Mouse (Mus musculus): Measurements from ENCODE around the gene Micu2. TPM values are rescaled to one million over a fixed set of nuclear protein-coding genes. Genes with fewer than 3 reads are reported as not detected.

The Micu2 gene
- 10 to 100 TPM; 63.4 to 65.6 TPM for total RNA-seq (2021)

GRCm38 (mm10) chr14:57998526-57999401 lies at the start of gene Micu2:
TSS of gene Micu2 (minus strand) at chr14:57999262.
- DNase-seq (ENCODE audit: low spot score) = peak; percentile 64
- intact Hi-C loops (cut with DNase I) = loop anchor here (5.0 to 10.0 kb wide), 2 partner anchors 46 to 314 kb away; no protein-coding TSS in a partner anchor

GRCm38 (mm10) chr14:58046639-58047284 lies 47.7 kb upstream of the Micu2 start:
- no peak for DNase-seq (ENCODE audit: low spot score)
- intact Hi-C loops (cut with DNase I) = no loop called here

GRCm38 (mm10) chr14:58036174-58036573 lies 37.1 kb upstream of the Micu2 start:
- intact Hi-C loops (cut with DNase I) = loop anchor here (10.0 kb wide), 1 partner anchor 569 kb away; no protein-coding TSS in a partner anchor
- DNase-seq (ENCODE audit: low spot score) = no peak

GRCm38 (mm10) chr14:58034567-58034966 lies 35.5 kb upstream of the Micu2 start:
- no peak for DNase-seq (ENCODE audit: low spot score)
- intact Hi-C loops (cut with DNase I) = loop anchor here (1.0 to 10.0 kb wide), 5 partner anchors 343 to 1080 kb away; no protein-coding TSS in a partner anchor

- intact Hi-C loops (cut with DNase I) = no loop called here
- DNase-seq (ENCODE audit: low spot score) = no peak
Observed at GRCm38 (mm10) chr14:58018869-58019268, 19.8 kb upstream of the Micu2 start.

- intact Hi-C loops (cut with DNase I) = no loop called here
- no peak for DNase-seq (ENCODE audit: low spot score)
Observed at GRCm38 (mm10) chr14:58003852-58004251, 4.8 kb upstream of the Micu2 start.

GRCm38 (mm10) chr14:58002161-58002560 lies 3.1 kb upstream of the Micu2 start:
- no peak for DNase-seq (ENCODE audit: low spot score)
- intact Hi-C loops (cut with DNase I) = no loop called here

GRCm38 (mm10) chr14:57999402-57999734 lies 306 bp upstream of the Micu2 start:
- intact Hi-C loops (cut with DNase I) = loop anchor here (5.0 to 10.0 kb wide), 2 partner anchors 47 to 315 kb away; no protein-coding TSS in a partner anchor
- no peak for DNase-seq (ENCODE audit: low spot score)

GRCm38 (mm10) chr14:57997431-57997830 lies 1.6 kb downstream of the Micu2 start:
- intact Hi-C loops (cut with DNase I) = loop anchor here (5.0 to 10.0 kb wide), 2 partner anchors 45 to 313 kb away; no protein-coding TSS in a partner anchor
- DNase-seq (ENCODE audit: low spot score) = no peak

- no peak for DNase-seq (ENCODE audit: low spot score)
- intact Hi-C loops (cut with DNase I) = loop anchor here (5.0 to 10.0 kb wide), 2 partner anchors 44 to 311 kb away; no protein-coding TSS in a partner anchor
Observed at GRCm38 (mm10) chr14:57996210-57996609, 2.9 kb downstream of the Micu2 start.

GRCm38 (mm10) chr14:57991761-57992160 lies 7.3 kb downstream of the Micu2 start:
- intact Hi-C loops (cut with DNase I) = loop anchor here (10.0 kb wide), 1 partner anchor 307 kb away; no protein-coding TSS in a partner anchor
- DNase-seq (ENCODE audit: low spot score) = no peak

GRCm38 (mm10) chr14:57989162-57989561 lies 9.9 kb downstream of the Micu2 start:
- intact Hi-C loops (cut with DNase I) = no loop called here
- DNase-seq (ENCODE audit: low spot score) = no peak

- intact Hi-C loops (cut with DNase I) = no loop called here
- DNase-seq (ENCODE audit: low spot score) = no peak
Observed at GRCm38 (mm10) chr14:57985780-57986179, 13.3 kb downstream of the Micu2 start.

- DNase-seq (ENCODE audit: low spot score) = no peak
- intact Hi-C loops (cut with DNase I) = no loop called here
Observed at GRCm38 (mm10) chr14:57982450-57982849, 16.6 kb downstream of the Micu2 start.

- DNase-seq (ENCODE audit: low spot score) = no peak
- intact Hi-C loops (cut with DNase I) = no loop called here
Observed at GRCm38 (mm10) chr14:57981720-57982418, 17.2 kb downstream of the Micu2 start.

GRCm38 (mm10) chr14:57980776-57981175 lies 18.3 kb downstream of the Micu2 start:
- intact Hi-C loops (cut with DNase I) = no loop called here
- DNase-seq (ENCODE audit: low spot score) = no peak

- no peak for DNase-seq (ENCODE audit: low spot score)
- intact Hi-C loops (cut with DNase I) = no loop called here
Observed at GRCm38 (mm10) chr14:57980179-57980578, 18.9 kb downstream of the Micu2 start.

GRCm38 (mm10) chr14:57978144-57978543 lies 20.9 kb downstream of the Micu2 start:
- no peak for DNase-seq (ENCODE audit: low spot score)
- intact Hi-C loops (cut with DNase I) = no loop called here

GRCm38 (mm10) chr14:57975656-57976055 lies 23.4 kb downstream of the Micu2 start:
- no peak for DNase-seq (ENCODE audit: low spot score)
- intact Hi-C loops (cut with DNase I) = no loop called here

- intact Hi-C loops (cut with DNase I) = no loop called here
- no peak for DNase-seq (ENCODE audit: low spot score)
Observed at GRCm38 (mm10) chr14:57971986-57972525, 27.0 kb downstream of the Micu2 start.
